Mouse (Mus musculus) C2C12 (cell line): Measurements from ENCODE around the gene Grid2. TPM values are rescaled to one million over a fixed set of nuclear protein-coding genes. Genes with fewer than 3 reads are reported as not detected.

Experiments
- H3K27me3 ChIP-seq: one replicate; pipeline ENCODE4 v1.6.1; 2011; ENCODE audit not compliant: control insufficient read depth, insufficient read depth, insufficient read length
- H3K36me3 ChIP-seq: one replicate; pipeline ENCODE4 v1.6.1; 2011; ENCODE audit not compliant: control insufficient read depth, insufficient read depth
- H3K4me3 ChIP-seq: one replicate; pipeline ENCODE4 v1.5.1; 2011; ENCODE audit warnings: mild to moderate bottlenecking, control low read depth; ENCODE audit not compliant: poor library complexity, insufficient read depth, severe bottlenecking
- H3K79me2 ChIP-seq: one replicate; pipeline ENCODE4 v1.6.1; 2011; ENCODE audit not compliant: control insufficient read depth, insufficient read depth
- H3K79me3 ChIP-seq: one replicate; pipeline ENCODE4 v1.6.1; 2011; ENCODE audit warnings: low read depth, control low read depth
- H3ac ChIP-seq: one replicate; pipeline ENCODE3; 2011; ENCODE audit warnings: low read depth; ENCODE audit not compliant: control insufficient read depth, insufficient read length
- CEBPB ChIP-seq: IDR thresholded peaks from one replicate; pipeline ENCODE4 v1.6.1; 2011; ENCODE audit warnings: low read depth, mild to moderate bottlenecking, control low read depth, moderate library complexity
- CTCF ChIP-seq: IDR thresholded peaks from one replicate; pipeline ENCODE4 v1.5.1; 2011; ENCODE audit not compliant: control insufficient read depth, insufficient read depth, insufficient read length
- FOSL1 ChIP-seq: IDR thresholded peaks from one replicate; pipeline ENCODE4 v1.8.0; 2011; ENCODE audit warnings: mild to moderate bottlenecking, low read length; ENCODE audit not compliant: poor library complexity, insufficient read depth, severe bottlenecking
- MAX ChIP-seq: IDR thresholded peaks from one replicate; pipeline ENCODE4 v1.6.1; 2011; ENCODE audit warnings: mild to moderate bottlenecking, control low read depth
- MYOD1 ChIP-seq: IDR thresholded peaks from one replicate; pipeline ENCODE4 v1.6.1; 2011; ENCODE audit warnings: low read depth; ENCODE audit not compliant: control insufficient read depth, insufficient read length
- MYOG ChIP-seq: IDR thresholded peaks from one replicate; pipeline ENCODE4 v1.6.1; 2011; ENCODE audit not compliant: control insufficient read depth, insufficient read length; ENCODE audit errors: extremely low read depth
- USF1 ChIP-seq: IDR thresholded peaks from one replicate; pipeline ENCODE4 v1.6.1; 2011; ENCODE audit warnings: low read depth, mild to moderate bottlenecking, control low read depth, moderate library complexity
- polyA plus RNA-seq: library from polyadenylated mRNA; unstranded; fragments of >200 nt; fragmentation: generic; extraction: Trizol; gene quantifications from one replicate; pipeline ENCODE4 v1.2.1, GENCODE M21; 2012; ENCODE audit warnings: missing spikeins

The Grid2 gene
- polyA plus RNA-seq, 1 experiment, result not detected

- Histone ChIP-seq H3K4me3 (no peak overlapping the region), H3K36me3 (no peaks in the 10 kb centered on the region), H3K79me2 (no peaks in the 10 kb centered on the region), H3ac (no peak overlapping the region), H3K27me3 (no peaks in the 10 kb centered on the region), H3K79me3 (no peaks in the 10 kb centered on the region)
- no peak for TF ChIP-seq USF1
- no peak for TF ChIP-seq MYOD1
- TF ChIP-seq MAX, result no peak
- TF ChIP-seq CEBPB, result no peak
- no peak for TF ChIP-seq FOSL1
- no peak for TF ChIP-seq MYOG
- TF ChIP-seq CTCF, result no peak
These were observed 946.9 kb downstream of the Grid2 start for GRCm38 (mm10) chr6:64202396-64203122.

- Histone ChIP-seq H3K4me3 (no peak overlapping the region), H3K79me3 (no peaks in the 10 kb centered on the region)
- TF ChIP-seq CTCF (no peak), MYOD1 (no peak), CEBPB (no peak), MAX (no peak), MYOG (no peak), FOSL1 (no peak), USF1 (no peak)
These were observed 980.7 kb downstream of the Grid2 start for GRCm38 (mm10) chr6:64236351-64236750.

GRCm38 (mm10) chr6:64240526-64240925, 984.9 kb downstream of the Grid2 start:
- Histone ChIP-seq H3K79me3 (no peaks in the 10 kb centered on the region), H3ac (no peak overlapping the region), H3K36me3 (no peaks in the 10 kb centered on the region), H3K27me3 (no peaks in the 10 kb centered on the region), H3K4me3 (no peak overlapping the region), H3K79me2 (no peaks in the 10 kb centered on the region)
- no peak for TF ChIP-seq MYOG
- no peak for TF ChIP-seq FOSL1
- TF ChIP-seq MYOD1, result no peak
- TF ChIP-seq USF1, result no peak

More at GRCm38 (mm10) chr6:64236351-64236750, 980.7 kb downstream of the Grid2 start:
- H3K27me3 ChIP-seq, result no peaks in the 10 kb centered on the region
- H3K36me3 ChIP-seq, result no peaks in the 10 kb centered on the region
- no peaks in the 10 kb centered on the region for H3K79me2 ChIP-seq
- H3ac ChIP-seq, result no peak overlapping the region

GRCm38 (mm10) chr6:64245951-64246350, 990.3 kb downstream of the Grid2 start:
- Histone ChIP-seq H3K27me3 (no peaks in the 10 kb centered on the region), H3K4me3 (no peak overlapping the region), H3ac (no peak overlapping the region), H3K36me3 (no peaks in the 10 kb centered on the region), H3K79me2 (no peaks in the 10 kb centered on the region), H3K79me3 (no peaks in the 10 kb centered on the region)
- TF ChIP-seq MAX (no peak), FOSL1 (no peak), CTCF (no peak), USF1 (no peak), MYOD1 (no peak), MYOG (no peak), CEBPB (no peak)

- Histone ChIP-seq H3K79me2 (no peaks in the 10 kb centered on the region), H3K27me3 (no peaks in the 10 kb centered on the region), H3K4me3 (no peak overlapping the region)
These were observed 995.4 kb downstream of the Grid2 start for GRCm38 (mm10) chr6:64251041-64251440.

GRCm38 (mm10) chr6:64263517-64263916, 1007.8 kb downstream of the Grid2 start:
- Histone ChIP-seq H3K79me3 (no peaks in the 10 kb centered on the region), H3ac (no peak overlapping the region)

More at GRCm38 (mm10) chr6:64251041-64251440, 995.4 kb downstream of the Grid2 start:
- no peaks in the 10 kb centered on the region for H3K36me3 ChIP-seq
- no peak for TF ChIP-seq FOSL1
- no peak for TF ChIP-seq MAX
- TF ChIP-seq CEBPB, result no peak
- TF ChIP-seq CTCF, result no peak
- no peak for TF ChIP-seq USF1
- TF ChIP-seq MYOG, result no peak
- no peak for TF ChIP-seq MYOD1
- no peaks in the 10 kb centered on the region for H3K79me3 ChIP-seq
- H3ac ChIP-seq, result no peak overlapping the region

More at GRCm38 (mm10) chr6:64263517-64263916, 1007.8 kb downstream of the Grid2 start:
- H3K4me3 ChIP-seq, result no peak overlapping the region
- H3K27me3 ChIP-seq, result no peaks in the 10 kb centered on the region
- no peaks in the 10 kb centered on the region for H3K79me2 ChIP-seq
- TF ChIP-seq USF1 (no peak), MAX (no peak), FOSL1 (no peak), MYOD1 (no peak), CTCF (no peak), CEBPB (no peak), MYOG (no peak)
- H3K36me3 ChIP-seq, result no peaks in the 10 kb centered on the region
